Mouse (Mus musculus): ENCODE measurements around the gene Col6a4. TPM values are rescaled to one million over a fixed set of nuclear protein-coding genes. Genes with fewer than 3 reads are reported as not detected.
A peak's percentile ranks its signal among the peaks of the same experiment; 100 is the strongest.

Gene Col6a4
- 2.1 and 3.9 TPM in 2 replicates for polyA plus RNA-seq (2012; rRNA removed)

DNA sequence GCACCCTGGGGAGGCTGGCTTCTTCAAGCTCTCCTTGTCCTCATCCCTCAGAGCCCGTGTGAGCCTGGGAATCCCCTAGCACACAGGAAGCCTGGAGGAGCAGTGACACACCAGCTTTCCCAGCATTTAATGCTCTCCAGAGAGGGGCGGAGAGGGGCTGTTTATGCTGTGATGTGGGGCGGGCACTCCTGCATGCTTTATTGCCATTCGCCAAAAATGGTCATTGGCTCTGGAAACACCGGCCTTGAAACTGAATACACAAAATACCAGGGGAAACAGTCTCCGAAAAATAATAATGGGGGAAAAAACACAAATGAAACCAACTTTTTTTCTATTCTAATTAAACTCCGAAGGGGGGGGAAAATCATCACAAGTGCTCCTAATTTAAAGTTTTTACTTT is at the start of gene Col6a4:
Gene Col6a4, minus strand, starts transcription at position 101 of the 400 bp plus-strand sequence.
- TF ChIP-seq CTCF (IDR thresholded peaks at IDR 0.05; ENCODE audit: extremely low read depth, insufficient read depth, low read length) = no peak
- no peak for TF ChIP-seq POLR2A (IDR thresholded peaks at IDR 0.05; ENCODE audit: extremely low read depth, insufficient read depth, low read length)
- H3K4me3 ChIP-seq (ENCODE audit: insufficient read depth, low read length) = no peak within 1 kb of the TSS
- H3K4me1 ChIP-seq (ENCODE audit: control insufficient read depth, insufficient read depth, low read length) = no peaks in the 10 kb centered on the region
- H3K27ac ChIP-seq (ENCODE audit: insufficient read depth, low read length) = no peak within 1 kb of the TSS

DNA sequence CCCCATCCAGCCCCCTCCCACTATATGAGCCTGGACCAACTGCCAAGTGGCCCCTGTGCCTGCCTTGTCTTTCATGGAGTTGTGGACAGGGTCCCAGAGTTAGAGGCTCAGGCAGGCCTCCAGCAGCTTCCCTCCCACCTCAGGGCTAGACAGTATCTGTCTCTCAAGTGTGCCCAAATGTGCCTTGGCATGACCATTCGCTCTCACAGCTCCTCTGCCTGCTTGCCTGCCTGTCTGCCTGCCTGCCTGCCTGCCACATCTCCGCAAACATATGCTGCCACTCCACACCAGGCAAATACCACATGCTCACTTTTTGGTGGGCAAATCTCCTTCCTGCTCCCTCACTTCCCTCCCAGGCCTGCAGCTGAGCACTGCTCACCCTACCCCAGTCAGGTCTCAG is 49.0 kb upstream of the Col6a4 start:
- Histone ChIP-seq H3K4me1 (ENCODE audit: control insufficient read depth, insufficient read depth, low read length) (peaks cover 2% of the 10 kb centered on the region; the same call in 1 of the 2 replicates), H3K27ac (ENCODE audit: insufficient read depth, low read length) (no peak overlapping the region), H3K4me3 (ENCODE audit: insufficient read depth, low read length) (no peak overlapping the region)
- TF ChIP-seq POLR2A (IDR thresholded peaks at IDR 0.05; ENCODE audit: extremely low read depth, insufficient read depth, low read length) (no peak), CTCF (IDR thresholded peaks at IDR 0.05; ENCODE audit: extremely low read depth, insufficient read depth, low read length) (no peak)

DNA sequence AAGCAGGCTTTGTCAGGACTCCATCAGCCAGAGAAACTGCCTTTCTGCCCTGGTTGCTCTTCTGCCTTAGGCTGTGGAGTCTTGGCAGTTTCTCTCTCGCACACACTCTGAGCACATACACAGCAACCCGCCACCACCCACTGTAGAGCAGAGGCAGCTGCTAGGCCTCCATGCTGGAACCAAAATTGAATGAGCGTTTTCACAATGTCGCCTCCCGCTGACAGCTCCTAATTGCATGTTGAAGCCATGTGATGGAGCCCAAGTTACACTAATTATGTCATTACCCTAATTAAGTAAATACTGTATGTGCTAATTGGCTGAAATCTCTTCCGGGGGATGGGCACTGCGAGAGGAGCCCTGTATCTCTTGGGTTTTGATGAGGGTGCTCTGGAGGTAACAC is 47.6 kb upstream of the Col6a4 start:
- TF ChIP-seq CTCF (IDR thresholded peaks at IDR 0.05; ENCODE audit: extremely low read depth, insufficient read depth, low read length) (no peak), POLR2A (IDR thresholded peaks at IDR 0.05; ENCODE audit: extremely low read depth, insufficient read depth, low read length) (no peak)
- Histone ChIP-seq H3K27ac (ENCODE audit: insufficient read depth, low read length) (no peak overlapping the region), H3K4me3 (ENCODE audit: insufficient read depth, low read length) (no peak overlapping the region), H3K4me1 (ENCODE audit: control insufficient read depth, insufficient read depth, low read length) (peaks cover 2% of the 10 kb centered on the region; the same call in 1 of the 2 replicates)

DNA sequence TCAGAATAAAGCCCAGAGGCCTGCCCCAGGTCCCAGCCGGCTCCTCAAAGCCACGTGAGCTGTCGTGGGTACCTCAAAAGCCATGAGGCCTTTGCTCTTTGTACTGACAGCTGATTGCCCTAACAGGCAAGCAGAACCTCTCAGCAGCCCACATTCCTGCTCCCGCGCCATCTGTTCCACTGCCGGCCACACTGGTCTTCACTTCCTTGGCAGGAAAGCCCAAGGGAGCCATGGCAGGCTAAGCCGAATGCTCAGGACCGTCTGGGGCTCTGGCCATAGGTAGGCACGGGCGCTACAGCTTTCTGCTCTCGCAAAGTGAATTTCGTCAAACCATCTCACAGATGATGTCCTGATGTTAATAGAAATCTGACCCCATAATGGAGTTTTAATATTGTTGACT is 45.4 kb upstream of the Col6a4 start:
- Histone ChIP-seq H3K4me3 (ENCODE audit: insufficient read depth, low read length) (no peak overlapping the region), H3K27ac (ENCODE audit: insufficient read depth, low read length) (no peak overlapping the region), H3K4me1 (ENCODE audit: control insufficient read depth, insufficient read depth, low read length) (peaks cover 2% of the 10 kb centered on the region; the same call in 1 of the 2 replicates)
- no peak for TF ChIP-seq CTCF (IDR thresholded peaks at IDR 0.05; ENCODE audit: extremely low read depth, insufficient read depth, low read length)
- TF ChIP-seq POLR2A (IDR thresholded peaks at IDR 0.05; ENCODE audit: extremely low read depth, insufficient read depth, low read length) = no peak

DNA sequence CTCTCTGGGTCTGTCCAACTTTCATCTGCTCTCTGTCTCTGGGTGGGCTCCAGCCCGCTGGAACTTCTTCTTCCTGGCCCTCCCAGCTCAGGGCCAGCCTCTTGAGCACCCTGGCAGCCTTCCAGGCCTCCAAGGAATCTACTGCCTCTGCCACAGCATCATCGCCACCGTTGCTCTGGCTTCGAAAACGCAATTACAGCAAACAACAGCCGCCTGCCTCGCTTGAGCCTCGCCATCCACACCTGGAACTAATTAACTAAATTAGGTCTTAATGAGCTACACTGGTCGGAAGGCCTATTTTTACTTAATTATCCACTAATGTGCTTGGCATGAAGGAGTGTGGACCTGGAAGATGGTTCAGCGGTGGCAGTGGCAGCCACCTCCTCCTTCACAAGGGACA is 43.2 kb upstream of the Col6a4 start:
- no peak overlapping the region for H3K4me3 ChIP-seq (ENCODE audit: insufficient read depth, low read length)
- peaks cover 2% of the 10 kb centered on the region; the same call in 1 of the 2 replicates for H3K4me1 ChIP-seq (ENCODE audit: control insufficient read depth, insufficient read depth, low read length)
- H3K27ac ChIP-seq (ENCODE audit: insufficient read depth, low read length) = no peak overlapping the region
- TF ChIP-seq CTCF (IDR thresholded peaks at IDR 0.05; ENCODE audit: extremely low read depth, insufficient read depth, low read length) (no peak), POLR2A (IDR thresholded peaks at IDR 0.05; ENCODE audit: extremely low read depth, insufficient read depth, low read length) (no peak)

DNA sequence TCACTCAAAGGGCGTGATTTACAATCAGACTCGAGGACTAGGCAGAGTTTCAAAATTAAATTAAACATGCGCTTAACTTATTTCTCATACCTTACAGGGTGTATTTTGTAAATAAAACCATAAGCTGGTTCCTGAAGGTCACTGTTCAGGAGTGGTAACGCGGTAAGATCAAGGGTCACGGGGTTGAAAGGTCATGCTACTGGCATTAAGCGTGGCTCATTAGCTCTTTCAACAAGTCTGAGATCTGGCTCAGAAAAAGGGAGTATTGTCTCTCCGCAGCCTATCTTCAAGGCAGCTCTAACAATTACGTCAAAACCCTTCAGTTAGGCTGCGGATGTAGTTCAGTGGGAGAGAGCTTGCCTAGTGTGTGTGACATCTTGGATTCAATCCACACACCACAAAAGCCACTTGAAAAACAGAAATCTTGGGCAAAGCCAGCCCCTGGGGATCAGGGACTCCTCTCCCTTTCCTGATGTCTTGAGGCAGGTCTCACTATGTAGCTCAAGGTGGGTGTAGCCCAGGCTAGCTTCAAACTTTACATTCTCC is 41.2 kb upstream of the Col6a4 start:
- TF ChIP-seq POLR2A (IDR thresholded peaks at IDR 0.05; ENCODE audit: extremely low read depth, insufficient read depth, low read length) = no peak
- TF ChIP-seq CTCF (IDR thresholded peaks at IDR 0.05; ENCODE audit: extremely low read depth, insufficient read depth, low read length) = no peak

DNA sequence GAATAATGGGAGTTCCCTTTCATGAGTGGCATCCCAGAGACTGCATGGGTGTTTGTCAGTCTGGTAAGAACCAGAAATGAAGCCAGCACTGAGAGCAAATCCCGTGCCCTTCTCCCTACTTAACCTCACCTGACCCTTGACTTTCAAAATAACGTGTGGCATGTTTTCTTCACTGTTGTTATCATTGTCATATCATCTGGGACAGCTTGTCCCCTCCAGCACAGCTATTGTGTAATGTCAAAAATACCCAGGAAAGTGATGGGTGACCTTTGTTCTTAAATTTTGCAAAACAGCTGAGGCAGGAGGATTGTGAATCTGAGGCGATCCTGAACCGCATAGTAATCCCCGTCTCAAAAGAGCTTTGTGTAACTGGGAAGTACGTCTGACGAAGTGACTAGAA is 33.7 kb upstream of the Col6a4 start:
- TF ChIP-seq CTCF (IDR thresholded peaks at IDR 0.05; ENCODE audit: extremely low read depth, insufficient read depth, low read length) (no peak), POLR2A (IDR thresholded peaks at IDR 0.05; ENCODE audit: extremely low read depth, insufficient read depth, low read length) (no peak)
- Histone ChIP-seq H3K4me3 (ENCODE audit: insufficient read depth, low read length) (no peak overlapping the region), H3K4me1 (ENCODE audit: control insufficient read depth, insufficient read depth, low read length) (no peaks in the 10 kb centered on the region), H3K27ac (ENCODE audit: insufficient read depth, low read length) (no peak overlapping the region)

More for the DNA sequence above, 41.2 kb upstream of the Col6a4 start:
- no peak overlapping the region for H3K27ac ChIP-seq (ENCODE audit: insufficient read depth, low read length)
- no peaks in the 10 kb centered on the region for H3K4me1 ChIP-seq (ENCODE audit: control insufficient read depth, insufficient read depth, low read length)
- H3K4me3 ChIP-seq (ENCODE audit: insufficient read depth, low read length) = no peak overlapping the region

DNA sequence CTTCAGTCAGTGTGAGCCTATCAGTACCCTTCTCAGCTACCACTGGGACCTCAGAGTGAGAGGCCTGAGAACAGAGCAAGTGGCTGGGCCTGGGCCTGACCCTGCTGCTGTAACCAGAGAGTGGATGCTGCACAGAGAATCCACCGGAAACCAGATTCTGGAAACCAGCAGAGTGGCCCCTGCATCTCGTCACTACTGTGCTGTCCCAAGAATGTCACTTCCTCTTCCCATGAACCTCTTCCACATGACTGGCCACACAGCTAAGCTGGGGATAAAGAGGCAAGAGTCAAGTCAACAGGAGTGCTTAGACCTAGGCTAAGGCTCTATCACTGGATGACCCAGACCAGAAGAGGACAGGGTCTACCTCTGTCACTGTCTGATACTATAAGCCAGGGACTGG is 32.5 kb upstream of the Col6a4 start:
- no peaks in the 10 kb centered on the region for H3K4me1 ChIP-seq (ENCODE audit: control insufficient read depth, insufficient read depth, low read length)
- no peak for TF ChIP-seq CTCF (IDR thresholded peaks at IDR 0.05; ENCODE audit: extremely low read depth, insufficient read depth, low read length)
- no peak for TF ChIP-seq POLR2A (IDR thresholded peaks at IDR 0.05; ENCODE audit: extremely low read depth, insufficient read depth, low read length)
- no peak overlapping the region for H3K4me3 ChIP-seq (ENCODE audit: insufficient read depth, low read length)
- H3K27ac ChIP-seq (ENCODE audit: insufficient read depth, low read length) = no peak overlapping the region

DNA sequence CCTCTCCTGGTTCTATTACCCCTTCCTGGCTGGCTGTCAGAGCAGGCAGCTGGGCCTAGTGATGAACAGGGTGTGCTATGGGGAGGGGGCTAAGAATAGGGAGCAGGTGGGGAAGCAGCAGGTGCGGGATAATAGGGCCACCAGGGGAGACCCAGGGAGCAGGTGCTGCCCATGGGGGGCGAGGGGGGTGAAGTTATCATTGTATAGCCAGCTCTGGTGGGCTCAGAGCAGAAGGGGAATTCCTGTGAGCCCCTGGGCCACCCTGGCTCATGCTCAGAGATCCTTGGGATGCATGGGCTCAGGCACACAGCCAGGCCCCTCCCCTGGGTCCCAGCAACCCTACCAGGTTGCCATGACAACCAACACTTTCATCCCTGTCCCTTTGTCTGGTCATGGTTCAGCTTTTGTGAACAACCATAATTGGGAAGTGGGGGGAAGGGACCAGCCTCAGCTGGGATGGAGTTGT is 30.2 kb upstream of the Col6a4 start:
- Histone ChIP-seq H3K27ac (ENCODE audit: insufficient read depth, low read length) (no peak overlapping the region), H3K4me1 (ENCODE audit: control insufficient read depth, insufficient read depth, low read length) (no peaks in the 10 kb centered on the region), H3K4me3 (ENCODE audit: insufficient read depth, low read length) (no peak overlapping the region)
- TF ChIP-seq CTCF (IDR thresholded peaks at IDR 0.05; ENCODE audit: extremely low read depth, insufficient read depth, low read length) = no peak

DNA sequence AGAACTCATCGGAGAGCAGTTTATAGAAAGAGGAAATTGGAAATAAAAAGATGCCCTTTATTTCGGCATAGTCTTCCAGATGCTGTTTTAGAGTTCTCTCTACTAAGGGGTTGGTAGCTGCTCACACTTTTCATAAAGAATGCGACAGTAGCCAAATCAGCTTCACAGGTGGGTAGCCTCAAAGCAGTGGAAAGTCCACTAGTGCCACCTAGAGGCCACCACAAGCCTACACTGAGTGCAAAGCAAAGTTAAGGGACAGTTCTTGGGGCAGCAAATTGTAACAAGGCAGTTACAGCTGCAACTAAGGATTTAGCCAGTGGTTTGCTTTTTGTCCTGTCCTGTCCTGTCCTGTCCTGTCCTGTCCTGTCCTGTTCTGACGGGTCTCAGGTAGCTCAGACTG is 27.0 kb upstream of the Col6a4 start:
- H3K4me1 ChIP-seq (ENCODE audit: control insufficient read depth, insufficient read depth, low read length) = no peaks in the 10 kb centered on the region
- H3K4me3 ChIP-seq (ENCODE audit: insufficient read depth, low read length) = no peak overlapping the region
- H3K27ac ChIP-seq (ENCODE audit: insufficient read depth, low read length) = no peak overlapping the region
- TF ChIP-seq POLR2A (IDR thresholded peaks at IDR 0.05; ENCODE audit: extremely low read depth, insufficient read depth, low read length) = no peak
- TF ChIP-seq CTCF (IDR thresholded peaks at IDR 0.05; ENCODE audit: extremely low read depth, insufficient read depth, low read length) = peak; percentile 84

Data from cortical plate, adult 2 months (tissue).